Mouse (Mus musculus) liver, embryonic 14 days (tissue): ENCODE data around the gene Prickle3. TPM values are rescaled to one million over a fixed set of nuclear protein-coding genes. Genes with fewer than 3 reads are reported as not detected.

ENCODE experiments used
- polyA plus RNA-seq: library from polyadenylated mRNA; depleted of rRNA; stranded (reverse); fragments of >200 nt; gene quantifications from 2 replicates; pipeline ENCODE4 v1.2.3, GENCODE M21; 2012; rRNA removed

Prickle3 gene
- polyA plus RNA-seq = 1.2 and 1.3 TPM in 2 replicates

GRCm38 (mm10) chrX:7657221-7657639, at the start of gene Prickle3:
Gene Prickle3 (plus strand): TSS chrX:7657260.

GRCm38 (mm10) chrX:7638401-7639091, 18.5 kb upstream of the Prickle3 start, which contains the start of gene Syp:
Gene Syp (plus strand): TSS chrX:7638471.

GRCm38 (mm10) chrX:7670921-7671623, 14.0 kb downstream of the Prickle3 start, which contains the start of gene Plp2:
Gene Plp2 (minus strand): TSS chrX:7671390.

GRCm38 (mm10) chrX:7680864-7681263, 23.8 kb downstream of the Prickle3 start, which contains the start of gene Magix:
Gene Magix (minus strand): TSS chrX:7681251.

GRCm38 (mm10) chrX:7696954-7697381, 39.9 kb downstream of the Prickle3 start, which contains the start of gene Gpkow:
Gene Gpkow (plus strand): TSS chrX:7697131.

GRCm38 (mm10) chrX:7714135-7714899, 57.3 kb downstream of the Prickle3 start, which contains the start of gene Wdr45:
Gene Wdr45 (plus strand): TSS chrX:7714333.

Other genes starting within 250 kb of the Prickle3 start
- gene Foxp3, start 83.6 kb upstream of the Prickle3 start, polyA plus RNA-seq = not detected in 2 replicates
- gene Ppp1r3f, start 83.0 kb upstream of the Prickle3 start, polyA plus RNA-seq = 0.34 and 0.36 TPM in 2 replicates
- gene Ccdc22, start 51.7 kb upstream of the Prickle3 start, polyA plus RNA-seq = 7.7 and 9.4 TPM in 2 replicates
- gene Cacna1f, start 50.2 kb upstream of the Prickle3 start, polyA plus RNA-seq = 0.03 and 0.05 TPM in 2 replicates
- gene Syp, start 18.8 kb upstream of the Prickle3 start, polyA plus RNA-seq = 0.44 and 0.45 TPM in 2 replicates
- 24.8 and 27.6 TPM in 2 replicates for gene Plp2, start 14.1 kb downstream of the Prickle3 start, polyA plus RNA-seq
- gene Magix, start 24.0 kb downstream of the Prickle3 start, polyA plus RNA-seq = 0.03 and 0.07 TPM in 2 replicates
- gene Gpkow, start 39.9 kb downstream of the Prickle3 start, polyA plus RNA-seq = 7.1 and 8.1 TPM in 2 replicates
- gene Wdr45, start 57.1 kb downstream of the Prickle3 start, polyA plus RNA-seq = 12.3 and 12.8 TPM in 2 replicates
- gene Gm45208, start 65.0 kb downstream of the Prickle3 start, polyA plus RNA-seq = 0.12 and 0.20 TPM in 2 replicates
- gene Praf2, start 71.2 kb downstream of the Prickle3 start, polyA plus RNA-seq = 3.9 and 4.5 TPM in 2 replicates
- 1.3 TPM in 2 replicates for gene Ccdc120, start 93.6 kb downstream of the Prickle3 start, polyA plus RNA-seq
- gene Tfe3, start 105.3 kb downstream of the Prickle3 start, polyA plus RNA-seq = 3.6 and 5.0 TPM in 2 replicates
- 30.3 and 32.3 TPM in 2 replicates for gene Gripap1, start 132.5 kb downstream of the Prickle3 start, polyA plus RNA-seq
- 0.31 and 0.43 TPM in 2 replicates for gene Kcnd1, start 165.0 kb downstream of the Prickle3 start, polyA plus RNA-seq
- gene Otud5, start 184.1 kb downstream of the Prickle3 start, polyA plus RNA-seq = 24.6 and 36.1 TPM in 2 replicates
- gene Pim2, start 221.0 kb downstream of the Prickle3 start, polyA plus RNA-seq = 2.7 and 3.1 TPM in 2 replicates
- 12.3 and 14.3 TPM in 2 replicates for gene Slc35a2, start 226.8 kb downstream of the Prickle3 start, polyA plus RNA-seq
- 48.7 and 50.7 TPM in 2 replicates for gene Pqbp1, start 242.0 kb downstream of the Prickle3 start, polyA plus RNA-seq
- 17.0 and 19.4 TPM in 2 replicates for gene Timm17b, start 242.1 kb downstream of the Prickle3 start, polyA plus RNA-seq